Mouse (Mus musculus): ENCODE results near the gene Eif3g. TPM values are rescaled to one million over a fixed set of nuclear protein-coding genes. Genes with fewer than 3 reads are reported as not detected.

Gene Eif3g
- polyA plus RNA-seq, 1 experiment from 2014 or later: 314 TPM

DNA sequence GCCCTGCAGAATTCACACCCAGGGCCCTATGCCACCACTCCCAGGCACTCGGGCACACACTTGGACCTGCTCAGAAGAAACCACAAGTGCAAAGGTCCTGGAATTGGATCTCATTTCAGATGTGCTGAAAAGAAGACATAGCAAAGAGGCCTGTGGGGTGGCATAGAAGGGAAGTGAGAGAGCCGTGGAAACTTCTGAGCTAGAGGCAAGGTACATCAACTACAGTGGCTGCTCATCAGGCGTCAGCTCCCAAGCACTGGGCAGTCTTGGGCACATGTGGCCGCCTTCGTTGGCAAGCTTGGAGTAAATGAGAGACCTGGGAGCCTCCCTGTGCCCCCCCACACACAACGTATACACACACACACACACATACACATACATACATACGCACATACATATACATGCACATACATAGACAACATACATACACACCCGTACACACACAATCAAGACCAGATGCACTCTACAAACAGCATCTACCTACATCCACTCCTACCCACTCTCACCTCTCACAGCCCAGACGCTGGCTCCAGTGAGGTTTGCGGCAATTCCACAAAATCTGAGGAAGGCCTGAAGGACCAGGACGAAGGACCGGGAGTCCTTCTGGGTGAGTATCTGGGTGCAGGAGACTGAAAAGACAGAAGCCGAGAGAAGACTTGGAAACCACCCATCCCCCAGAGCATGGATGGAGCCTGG lies 19.2 kb downstream of the Eif3g start, which contains the start of gene Angptl6:
Angptl6 (minus strand) TSS at position 631 of the 696 bp plus-strand sequence.
- DNase-seq (ENCODE audit: low spot score): peak; percentile 53
- Histone ChIP-seq H3K27me3 (replicated peaks; ENCODE audit: control insufficient read depth, insufficient read depth, low read length) (no peaks in the 10 kb centered on the region), H3K4me3 (ENCODE audit: low read depth, low read length) (peak within 1 kb of the TSS; percentile 36), H3K36me3 (ENCODE audit: control insufficient read depth, insufficient read depth, low read length) (no peaks in the 10 kb centered on the region), H3K9ac (ENCODE audit: low read length) (peak within 1 kb of the TSS; percentile 66), H3K4me1 (replicated peaks; ENCODE audit: control insufficient read depth, insufficient read depth, low read length) (peaks cover 5% of the 10 kb centered on the region; the same call in 1 of the 2 replicates), H3K9me3 (ENCODE audit: control insufficient read depth, low read length) (no peaks in the 10 kb centered on the region), H3K4me2 (ENCODE audit: low read length) (peak within 1 kb of the TSS; percentile 66), H3K27ac (ENCODE audit: low read depth) (peak within 1 kb of the TSS; percentile 91)
- WGBS: 66% methylated on average over 13 of the region's 13 CpGs
- no peak for ATAC-seq (replicated peaks; ENCODE audit: low FRiP score, low TSS enrichment, low read depth)

- DNase-seq (ENCODE audit: low spot score) (no peak), ATAC-seq (replicated peaks; ENCODE audit: low FRiP score, low TSS enrichment, low read depth) (0 out of 2 replicates have a peak, but pooled peaks have one; percentile 0)
- WGBS: 15% methylated on average over 10 of the region's 10 CpGs
Observed at GRCm38 (mm10) chr9:20878710-20879065, 19.7 kb downstream of the Eif3g start.

GRCm38 (mm10) chr9:20878041-20878709 lies 20.2 kb downstream of the Eif3g start:
- under 1% methylated on average over 69 of the region's 69 CpGs for WGBS
- Histone ChIP-seq H3K9me3 (ENCODE audit: control insufficient read depth, low read length) (no peaks in the 10 kb centered on the region), H3K9ac (ENCODE audit: low read length) (peak overlapping the region; percentile 66), H3K4me1 (replicated peaks; ENCODE audit: control insufficient read depth, insufficient read depth, low read length) (peaks cover 5% of the 10 kb centered on the region; the same call in 1 of the 2 replicates), H3K36me3 (ENCODE audit: control insufficient read depth, insufficient read depth, low read length) (no peaks in the 10 kb centered on the region; the same call in 1 of the 2 replicates), H3K27me3 (replicated peaks; ENCODE audit: control insufficient read depth, insufficient read depth, low read length) (no peaks in the 10 kb centered on the region), H3K4me2 (ENCODE audit: low read length) (peak overlapping the region; percentile 66), H3K27ac (ENCODE audit: low read depth) (peak overlapping the region; percentile 91), H3K4me3 (ENCODE audit: low read depth, low read length) (peak overlapping the region; percentile 36)
- ATAC-seq (replicated peaks; ENCODE audit: low FRiP score, low TSS enrichment, low read depth) (peak; percentile 97), DNase-seq (ENCODE audit: low spot score) (peak; percentile 97)

More at GRCm38 (mm10) chr9:20878710-20879065, 19.7 kb downstream of the Eif3g start:
- peak overlapping the region; percentile 91 for H3K27ac ChIP-seq (ENCODE audit: low read depth)
- no peaks in the 10 kb centered on the region for H3K36me3 ChIP-seq (ENCODE audit: control insufficient read depth, insufficient read depth, low read length)
- H3K9me3 ChIP-seq (ENCODE audit: control insufficient read depth, low read length): no peaks in the 10 kb centered on the region
- no peaks in the 10 kb centered on the region for H3K27me3 ChIP-seq (replicated peaks; ENCODE audit: control insufficient read depth, insufficient read depth, low read length)
- peak overlapping the region; percentile 36 for H3K4me3 ChIP-seq (ENCODE audit: low read depth, low read length)
- peak overlapping the region; percentile 66 for H3K4me2 ChIP-seq (ENCODE audit: low read length)
- peak overlapping the region; percentile 66 for H3K9ac ChIP-seq (ENCODE audit: low read length)
- peaks cover 5% of the 10 kb centered on the region; the same call in 1 of the 2 replicates for H3K4me1 ChIP-seq (replicated peaks; ENCODE audit: control insufficient read depth, insufficient read depth, low read length)

- DNase-seq (ENCODE audit: low spot score) (no peak), ATAC-seq (replicated peaks; ENCODE audit: low FRiP score, low TSS enrichment, low read depth) (0 out of 2 replicates have a peak, but pooled peaks have one; percentile 1)
- Histone ChIP-seq H3K27ac (ENCODE audit: low read depth) (no peak overlapping the region), H3K9ac (ENCODE audit: low read length) (peak overlapping the region; percentile 32; the same call in 1 of the 2 replicates), H3K9me3 (ENCODE audit: control insufficient read depth, low read length) (no peaks in the 10 kb centered on the region), H3K4me2 (ENCODE audit: low read length) (peak overlapping the region; percentile 66), H3K4me1 (replicated peaks; ENCODE audit: control insufficient read depth, insufficient read depth, low read length) (peaks cover 5% of the 10 kb centered on the region; the same call in 1 of the 2 replicates), H3K27me3 (replicated peaks; ENCODE audit: control insufficient read depth, insufficient read depth, low read length) (no peaks in the 10 kb centered on the region), H3K36me3 (ENCODE audit: control insufficient read depth, insufficient read depth, low read length) (no peaks in the 10 kb centered on the region; the same call in 1 of the 2 replicates), H3K4me3 (ENCODE audit: low read depth, low read length) (peak overlapping the region; percentile 33)
- WGBS: 36% methylated on average over 14 of the region's 14 CpGs
Observed at GRCm38 (mm10) chr9:20877118-20878040, 21.0 kb downstream of the Eif3g start.

GRCm38 (mm10) chr9:20876318-20877117 lies 21.9 kb downstream of the Eif3g start:
- ATAC-seq (replicated peaks; ENCODE audit: low FRiP score, low TSS enrichment, low read depth) (no peak), DNase-seq (ENCODE audit: low spot score) (no peak)
- Histone ChIP-seq H3K27me3 (replicated peaks; ENCODE audit: control insufficient read depth, insufficient read depth, low read length) (no peaks in the 10 kb centered on the region), H3K4me2 (ENCODE audit: low read length) (no peak overlapping the region), H3K4me3 (ENCODE audit: low read depth, low read length) (no peak overlapping the region), H3K9me3 (ENCODE audit: control insufficient read depth, low read length) (no peaks in the 10 kb centered on the region), H3K36me3 (ENCODE audit: control insufficient read depth, insufficient read depth, low read length) (no peaks in the 10 kb centered on the region; the same call in 1 of the 2 replicates), H3K27ac (ENCODE audit: low read depth) (no peak overlapping the region), H3K4me1 (replicated peaks; ENCODE audit: control insufficient read depth, insufficient read depth, low read length) (peaks cover 5% of the 10 kb centered on the region; the same call in 1 of the 2 replicates), H3K9ac (ENCODE audit: low read length) (no peak overlapping the region)
- 68% methylated on average over 9 of the region's 9 CpGs for WGBS

- 69% methylated on average over 23 of the region's 23 CpGs for WGBS
- DNase-seq (ENCODE audit: low spot score): peak; percentile 51
Observed at GRCm38 (mm10) chr9:20875021-20875790, 23.2 kb downstream of the Eif3g start.

GRCm38 (mm10) chr9:20873521-20873920 lies 24.9 kb downstream of the Eif3g start:
- Histone ChIP-seq H3K4me2 (ENCODE audit: low read length) (no peak overlapping the region), H3K36me3 (ENCODE audit: control insufficient read depth, insufficient read depth, low read length) (no peaks in the 10 kb centered on the region; the same call in 1 of the 2 replicates), H3K9ac (ENCODE audit: low read length) (no peak overlapping the region), H3K27ac (ENCODE audit: low read depth) (no peak overlapping the region), H3K4me1 (replicated peaks; ENCODE audit: control insufficient read depth, insufficient read depth, low read length) (no peaks in the 10 kb centered on the region; the same call in 1 of the 2 replicates), H3K4me3 (ENCODE audit: low read depth, low read length) (no peak overlapping the region), H3K9me3 (ENCODE audit: control insufficient read depth, low read length) (no peaks in the 10 kb centered on the region), H3K27me3 (replicated peaks; ENCODE audit: control insufficient read depth, insufficient read depth, low read length) (peaks cover 18% of the 10 kb centered on the region)
- no peak for DNase-seq (ENCODE audit: low spot score)
- ATAC-seq (replicated peaks; ENCODE audit: low FRiP score, low TSS enrichment, low read depth): no peak
- WGBS: 87% methylated on average over 12 of the region's 12 CpGs

More at GRCm38 (mm10) chr9:20875021-20875790, 23.2 kb downstream of the Eif3g start:
- no peak for ATAC-seq (replicated peaks; ENCODE audit: low FRiP score, low TSS enrichment, low read depth)
- H3K36me3 ChIP-seq (ENCODE audit: control insufficient read depth, insufficient read depth, low read length): no peaks in the 10 kb centered on the region; the same call in 1 of the 2 replicates
- H3K4me2 ChIP-seq (ENCODE audit: low read length): no peak overlapping the region
- no peak overlapping the region for H3K9ac ChIP-seq (ENCODE audit: low read length)
- no peak overlapping the region for H3K4me3 ChIP-seq (ENCODE audit: low read depth, low read length)
- H3K27ac ChIP-seq (ENCODE audit: low read depth): no peak overlapping the region
- H3K9me3 ChIP-seq (ENCODE audit: control insufficient read depth, low read length): no peaks in the 10 kb centered on the region
- H3K4me1 ChIP-seq (replicated peaks; ENCODE audit: control insufficient read depth, insufficient read depth, low read length): peaks cover 5% of the 10 kb centered on the region; the same call in 1 of the 2 replicates
- H3K27me3 ChIP-seq (replicated peaks; ENCODE audit: control insufficient read depth, insufficient read depth, low read length): peaks cover 4% of the 10 kb centered on the region; the same call in 1 of the 2 replicates

Data from intestine, embryonic 14.5 days (tissue).